Mouse (Mus musculus) heart, embryonic 13.5 days (tissue): Measurements from ENCODE around the gene Ahrr. TPM values are rescaled to one million over a fixed set of nuclear protein-coding genes. Genes with fewer than 3 reads are reported as not detected.

ENCODE experiments used
- ATAC-seq: fragments of 200-750 bp; cut with Nextera tagmentation; 2 replicates; pipeline ENCODE4 v1.8.0; 2017; ENCODE audit warnings: moderate TSS enrichment; ENCODE audit not compliant: insufficient number of reproducible peaks, low FRiP score, low TSS enrichment; ENCODE audit errors: extremely low read depth
- H3K27ac ChIP-seq: fragments of 300-500 bp; sonication (generic); replicated peaks from 2 replicates; pipeline ENCODE4 v1.5.1; 2015; ENCODE audit warnings: moderate library complexity, mild to moderate bottlenecking, inconsistent platforms
- H3K27me3 ChIP-seq: fragments of 300-500 bp; sonication (generic); replicated peaks from 2 replicates; pipeline ENCODE4 v1.6.1; 2015; ENCODE audit warnings: mild to moderate bottlenecking, inconsistent platforms
- H3K36me3 ChIP-seq: fragments of 300-500 bp; sonication (generic); 2 replicates; pipeline ENCODE4 v1.6.1; 2015; ENCODE audit warnings: mild to moderate bottlenecking, inconsistent platforms
- H3K4me1 ChIP-seq: fragments of 300-500 bp; sonication (generic); 2 replicates; pipeline ENCODE4 v1.6.1; 2015; ENCODE audit warnings: inconsistent platforms
- H3K4me2 ChIP-seq: fragments of 300-500 bp; sonication (generic); 2 replicates; pipeline ENCODE4 v1.6.1; 2015; ENCODE audit warnings: inconsistent platforms, mild to moderate bottlenecking, moderate library complexity
- H3K4me3 ChIP-seq: fragments of 300-500 bp; sonication (generic); 2 replicates; pipeline ENCODE4 v1.5.1; 2015; ENCODE audit warnings: moderate library complexity, mild to moderate bottlenecking, inconsistent platforms
- H3K9ac ChIP-seq: fragments of 300-500 bp; sonication (generic); 2 replicates; pipeline ENCODE4 v1.6.1; 2015; ENCODE audit warnings: inconsistent platforms, mild to moderate bottlenecking, moderate library complexity
- H3K9me3 ChIP-seq: fragments of 300-500 bp; sonication (generic); 2 replicates; pipeline ENCODE4 v1.6.1; 2016; ENCODE audit warnings: inconsistent platforms
- WGBS: fragments of 180-500 bp; shearing (Covaris S2); methylation state at CpG from one replicate; pipeline ENCODE4 v1.1.7; 2015; ENCODE audit warnings: mixed read lengths; 5-methylcytosine and 5-hydroxymethylcytosine counted together
- polyA plus RNA-seq: library from polyadenylated mRNA; unstranded; fragments of >200 nt; fragmentation: Nextera tagmentation; extraction: Ambion mirVana; gene quantifications from 2 replicates; pipeline ENCODE4 v1.2.1, GENCODE M21; 2015

Ahrr gene
- 0.51 and 0.61 TPM in 2 replicates for polyA plus RNA-seq

DNA sequence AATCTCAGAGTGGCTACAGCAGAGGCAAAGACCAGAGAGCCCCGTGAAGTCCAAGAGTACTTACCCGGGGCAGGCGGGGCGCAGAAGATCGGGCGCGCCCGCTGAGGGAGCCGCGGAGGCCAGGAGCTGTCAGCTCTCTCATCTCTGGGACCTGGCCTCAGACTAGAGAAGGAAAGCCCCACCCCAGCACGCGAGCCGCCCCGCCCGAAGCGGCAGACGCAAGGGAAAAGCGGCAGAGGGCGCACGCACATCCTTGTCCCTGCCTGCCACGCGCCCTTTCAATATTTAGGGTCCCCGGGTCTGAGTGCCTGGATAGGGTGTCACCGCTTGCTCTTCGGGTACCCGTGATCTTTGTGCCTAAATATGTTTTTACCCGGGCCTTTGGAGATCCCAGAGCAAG is at the start of gene Ahrr:
Gene Ahrr (minus strand): TSS at position 165 of the 400 bp plus-strand sequence.
- ATAC-seq = no peak
- Histone ChIP-seq H3K27ac (no peak within 1 kb of the TSS), H3K4me2 (peak within 1 kb of the TSS; percentile 66), H3K9me3 (no peaks in the 10 kb centered on the region), H3K9ac (peak within 1 kb of the TSS; percentile 55), H3K4me3 (peak within 1 kb of the TSS; percentile 39), H3K4me1 (no peaks in the 10 kb centered on the region), H3K36me3 (no peaks in the 10 kb centered on the region), H3K27me3 (peaks cover 36% of the 10 kb centered on the region)
- under 1% methylated on average over 27 of the region's 27 CpGs for WGBS

DNA sequence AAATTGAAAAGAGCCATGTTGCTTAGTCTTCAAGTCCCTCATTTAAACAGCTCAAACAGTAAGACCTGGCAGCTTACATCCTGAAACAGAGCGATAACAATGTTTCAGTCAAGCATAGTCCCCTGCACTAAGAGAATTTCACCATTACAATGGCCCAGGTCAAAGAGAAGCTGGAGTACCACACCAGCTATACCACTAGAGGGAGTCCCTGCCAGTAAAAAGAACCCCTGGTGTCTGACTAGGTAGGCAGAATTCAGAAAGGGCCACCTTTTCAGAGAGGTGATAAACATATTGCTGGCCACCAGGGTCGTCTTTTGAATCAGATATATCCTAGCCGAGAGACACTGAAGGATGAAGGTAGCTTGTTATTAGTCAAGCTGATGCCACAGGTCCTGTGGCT is 48.9 kb upstream of the Ahrr start:
- Histone ChIP-seq H3K4me3 (no peak overlapping the region), H3K9ac (no peak overlapping the region), H3K27me3 (no peaks in the 10 kb centered on the region), H3K4me1 (no peaks in the 10 kb centered on the region), H3K36me3 (peaks cover 82% of the 10 kb centered on the region), H3K4me2 (no peak overlapping the region), H3K27ac (no peak overlapping the region), H3K9me3 (no peaks in the 10 kb centered on the region)
- ATAC-seq = no peak
- 50% methylated on average over 3 of the region's 3 CpGs for WGBS

DNA sequence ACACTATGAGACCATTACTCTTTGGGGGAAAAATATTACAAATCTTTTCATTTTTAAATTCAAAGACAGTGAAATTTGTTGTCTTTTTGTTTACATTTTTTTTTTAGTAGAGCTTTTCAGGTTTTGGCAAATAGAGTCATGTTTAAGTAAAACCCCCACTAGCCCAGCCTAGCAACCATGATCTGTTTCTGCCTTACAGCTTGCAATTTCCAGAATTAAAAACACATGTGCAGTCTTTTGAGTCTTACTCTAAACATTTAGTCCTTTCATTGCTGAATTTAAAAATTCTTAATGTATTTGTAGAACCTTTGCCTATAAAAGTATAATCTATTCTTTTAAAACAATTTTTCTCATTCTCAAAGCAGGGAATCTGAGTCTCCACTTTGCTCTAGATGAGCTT is 37.2 kb upstream of the Ahrr start:
- H3K4me2 ChIP-seq = no peak overlapping the region
- peaks cover 88% of the 10 kb centered on the region for H3K36me3 ChIP-seq
- ATAC-seq = no peak

DNA sequence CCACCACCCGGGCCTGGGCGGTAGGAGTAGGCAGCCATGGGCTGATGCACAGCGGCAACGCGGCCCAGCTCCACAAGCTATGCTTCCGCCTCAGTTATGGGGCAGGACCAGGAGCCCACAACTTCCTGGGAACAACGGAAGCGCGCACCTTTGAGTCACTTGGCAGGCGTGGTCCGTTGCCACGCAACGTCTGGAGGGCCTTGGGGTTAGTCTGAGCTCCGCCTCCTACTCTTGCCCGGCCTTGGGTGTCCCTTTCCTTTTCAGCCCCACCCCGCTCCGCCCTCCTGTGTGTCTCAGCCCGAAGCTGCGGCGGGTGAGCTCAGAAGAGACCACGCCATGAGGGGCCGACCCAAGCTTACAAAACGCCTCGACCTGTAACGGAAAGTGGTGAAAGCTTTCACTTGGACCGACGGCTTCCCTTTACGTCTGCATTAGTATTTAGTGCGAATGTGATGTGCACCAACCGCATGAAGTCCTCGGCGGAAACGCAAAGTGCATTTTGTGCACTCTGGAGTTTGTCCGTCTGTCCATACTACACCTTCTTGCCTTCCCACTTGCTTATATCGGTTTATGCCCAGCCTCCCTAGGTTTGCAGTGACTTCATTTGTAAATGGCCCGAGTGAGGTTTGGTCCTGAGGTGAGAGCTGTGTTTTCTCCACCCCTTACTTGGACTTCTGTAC is 25.2 kb upstream of the Ahrr start, which contains the start of gene Pdcd6:
Gene Pdcd6 (minus strand): TSS at position 411 of the 680 bp plus-strand sequence.
- peak within 1 kb of the TSS; percentile 79 for H3K4me3 ChIP-seq
- no peaks in the 10 kb centered on the region for H3K9me3 ChIP-seq
- peak; percentile 99 for ATAC-seq
- peaks cover 53% of the 10 kb centered on the region for H3K36me3 ChIP-seq
- H3K4me1 ChIP-seq = peaks cover 15% of the 10 kb centered on the region
- H3K27me3 ChIP-seq = no peaks in the 10 kb centered on the region
- peak within 1 kb of the TSS; percentile 87 for H3K4me2 ChIP-seq
- H3K27ac ChIP-seq = peak within 1 kb of the TSS; percentile 74
- WGBS = under 1% methylated on average over 36 of the region's 36 CpGs
- H3K9ac ChIP-seq = peak within 1 kb of the TSS; percentile 90

More for the DNA sequence above, 37.2 kb upstream of the Ahrr start:
- no peak overlapping the region for H3K27ac ChIP-seq
- no peaks in the 10 kb centered on the region for H3K27me3 ChIP-seq
- no peaks in the 10 kb centered on the region for H3K9me3 ChIP-seq
- no peak overlapping the region for H3K4me3 ChIP-seq
- no peaks in the 10 kb centered on the region for H3K4me1 ChIP-seq
- no peak overlapping the region for H3K9ac ChIP-seq

DNA sequence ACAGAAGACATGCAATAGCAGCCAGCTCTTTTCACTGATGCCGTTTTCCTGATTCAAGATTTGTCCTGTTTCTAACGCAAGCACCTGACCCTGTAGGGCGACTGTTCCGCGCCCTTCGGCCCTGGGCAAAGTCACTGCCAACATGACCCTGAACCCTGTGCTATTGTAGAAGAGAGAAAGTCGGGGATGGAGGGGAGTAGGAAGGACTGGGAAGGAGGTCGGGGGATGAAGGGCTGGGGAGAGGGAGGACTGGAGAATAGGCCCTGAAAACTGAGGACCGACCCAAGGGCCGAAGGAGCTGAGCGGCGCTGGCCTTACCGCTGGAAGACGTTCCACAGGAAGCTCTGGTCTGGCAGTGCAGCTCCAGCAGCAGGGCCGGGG is 24.6 kb upstream of the Ahrr start:
- Histone ChIP-seq H3K4me2 (peak overlapping the region; percentile 87), H3K36me3 (peaks cover 51% of the 10 kb centered on the region), H3K27ac (peak overlapping the region; percentile 61), H3K4me3 (peak overlapping the region; percentile 79), H3K4me1 (peaks cover 15% of the 10 kb centered on the region), H3K9me3 (no peaks in the 10 kb centered on the region), H3K9ac (peak overlapping the region; percentile 90), H3K27me3 (no peaks in the 10 kb centered on the region)
- 4% methylated on average over 15 of the region's 15 CpGs for WGBS
- ATAC-seq = no peak

DNA sequence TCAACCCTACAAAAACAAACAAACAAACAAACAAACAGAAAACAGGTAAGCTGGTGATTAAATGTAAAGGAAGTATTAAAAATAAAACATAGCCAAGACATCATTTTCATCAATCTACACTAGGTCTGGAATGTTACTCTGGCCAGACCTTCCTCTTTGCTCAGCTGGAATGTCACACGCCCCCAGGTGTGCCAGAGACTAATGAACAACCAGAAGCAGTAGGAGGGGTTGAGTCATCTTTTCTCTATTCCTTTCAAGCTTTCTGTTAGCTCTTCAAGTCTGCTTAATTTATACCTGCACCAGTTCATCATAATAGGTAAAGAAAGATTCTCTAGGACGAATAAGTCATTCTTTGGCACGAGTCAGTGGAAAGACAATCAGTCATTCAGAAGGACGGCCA is 24.3 kb upstream of the Ahrr start:
- H3K4me3 ChIP-seq = peak overlapping the region; percentile 79
- ATAC-seq = no peak
- H3K27ac ChIP-seq = peak overlapping the region; percentile 61; the same call in 1 of the 2 replicates
- H3K9me3 ChIP-seq = no peaks in the 10 kb centered on the region
- H3K27me3 ChIP-seq = no peaks in the 10 kb centered on the region
- H3K4me2 ChIP-seq = peak overlapping the region; percentile 87
- peak overlapping the region; percentile 90 for H3K9ac ChIP-seq
- H3K36me3 ChIP-seq = peaks cover 51% of the 10 kb centered on the region
- peaks cover 15% of the 10 kb centered on the region for H3K4me1 ChIP-seq
- WGBS = 25% methylated on average over 4 of the region's 4 CpGs

DNA sequence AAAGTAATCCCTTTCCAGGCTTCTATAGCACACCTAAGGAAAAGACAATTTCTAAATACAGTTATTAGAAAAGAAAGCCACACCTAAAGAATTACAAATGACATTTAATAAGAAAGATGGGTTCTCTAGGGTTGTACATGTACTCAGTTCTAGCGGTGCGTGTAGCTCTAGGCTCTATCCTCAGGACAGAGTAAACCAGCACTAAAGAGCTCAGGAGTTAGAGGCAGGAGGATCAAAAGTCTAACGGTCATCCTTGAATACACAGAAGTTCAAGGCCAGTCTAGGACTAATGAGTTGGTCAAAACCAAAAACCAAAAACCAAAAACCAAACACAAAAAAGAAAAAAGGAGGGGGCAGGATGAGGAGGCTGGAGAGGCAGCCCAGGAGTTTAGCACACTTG is 22.5 kb upstream of the Ahrr start:
- Histone ChIP-seq H3K27ac (no peak overlapping the region), H3K9ac (no peak overlapping the region), H3K4me1 (peaks cover 15% of the 10 kb centered on the region), H3K27me3 (no peaks in the 10 kb centered on the region), H3K36me3 (peaks cover 50% of the 10 kb centered on the region), H3K4me2 (no peak overlapping the region), H3K9me3 (no peaks in the 10 kb centered on the region), H3K4me3 (no peak overlapping the region)
- WGBS = 93% methylated on average over 3 of the region's 3 CpGs
- no peak for ATAC-seq

DNA sequence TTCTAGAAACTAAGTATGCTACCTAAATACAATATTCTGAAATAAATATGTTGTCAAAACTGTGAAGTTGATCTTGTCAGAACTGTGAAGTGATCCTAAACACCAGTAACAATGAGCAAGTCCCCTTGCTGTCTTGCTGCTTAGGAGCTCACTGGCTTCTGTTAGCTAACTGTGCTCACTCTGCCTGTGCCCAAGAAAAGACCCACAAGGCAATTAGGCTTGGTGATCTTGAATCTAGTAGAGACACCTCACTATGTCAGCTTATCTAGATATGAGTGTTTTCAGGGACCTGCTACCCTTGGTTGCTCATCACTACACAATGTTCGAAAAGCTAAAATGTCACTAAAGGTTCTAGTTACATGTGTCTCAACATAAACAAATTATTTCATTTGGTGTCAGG is 13.6 kb upstream of the Ahrr start:
- Histone ChIP-seq H3K9ac (no peak overlapping the region), H3K4me2 (no peak overlapping the region), H3K36me3 (peaks cover 86% of the 10 kb centered on the region), H3K4me3 (no peak overlapping the region), H3K27ac (no peak overlapping the region), H3K9me3 (no peaks in the 10 kb centered on the region), H3K27me3 (no peaks in the 10 kb centered on the region), H3K4me1 (no peaks in the 10 kb centered on the region)
- no peak for ATAC-seq
- WGBS = 100% methylated on average over 1 of the region's 1 CpGs

DNA sequence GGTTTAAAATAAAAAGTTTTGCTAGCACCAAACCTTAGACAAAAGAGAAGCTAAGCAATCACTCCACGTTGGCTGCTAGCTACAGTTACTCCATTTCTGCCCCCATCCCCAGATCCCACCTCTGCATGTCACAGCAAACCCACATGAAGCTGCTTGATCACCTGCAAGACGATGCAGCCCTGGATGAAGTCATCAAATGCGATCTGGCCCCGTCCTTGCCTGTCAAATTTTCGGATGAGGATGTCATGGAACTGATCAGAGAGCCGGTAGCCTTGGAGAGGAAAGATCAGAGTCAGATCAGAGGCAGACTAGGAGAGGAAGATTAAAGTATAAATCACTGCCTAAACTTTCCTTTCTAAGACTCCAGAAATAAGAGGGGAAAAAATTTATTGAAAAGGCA is 13.2 kb upstream of the Ahrr start:
- 87% methylated on average over 6 of the region's 6 CpGs for WGBS
- Histone ChIP-seq H3K4me2 (no peak overlapping the region), H3K36me3 (peaks cover 82% of the 10 kb centered on the region), H3K4me3 (no peak overlapping the region), H3K27me3 (no peaks in the 10 kb centered on the region), H3K9ac (no peak overlapping the region), H3K4me1 (no peaks in the 10 kb centered on the region), H3K9me3 (no peaks in the 10 kb centered on the region), H3K27ac (no peak overlapping the region)
- ATAC-seq = no peak

DNA sequence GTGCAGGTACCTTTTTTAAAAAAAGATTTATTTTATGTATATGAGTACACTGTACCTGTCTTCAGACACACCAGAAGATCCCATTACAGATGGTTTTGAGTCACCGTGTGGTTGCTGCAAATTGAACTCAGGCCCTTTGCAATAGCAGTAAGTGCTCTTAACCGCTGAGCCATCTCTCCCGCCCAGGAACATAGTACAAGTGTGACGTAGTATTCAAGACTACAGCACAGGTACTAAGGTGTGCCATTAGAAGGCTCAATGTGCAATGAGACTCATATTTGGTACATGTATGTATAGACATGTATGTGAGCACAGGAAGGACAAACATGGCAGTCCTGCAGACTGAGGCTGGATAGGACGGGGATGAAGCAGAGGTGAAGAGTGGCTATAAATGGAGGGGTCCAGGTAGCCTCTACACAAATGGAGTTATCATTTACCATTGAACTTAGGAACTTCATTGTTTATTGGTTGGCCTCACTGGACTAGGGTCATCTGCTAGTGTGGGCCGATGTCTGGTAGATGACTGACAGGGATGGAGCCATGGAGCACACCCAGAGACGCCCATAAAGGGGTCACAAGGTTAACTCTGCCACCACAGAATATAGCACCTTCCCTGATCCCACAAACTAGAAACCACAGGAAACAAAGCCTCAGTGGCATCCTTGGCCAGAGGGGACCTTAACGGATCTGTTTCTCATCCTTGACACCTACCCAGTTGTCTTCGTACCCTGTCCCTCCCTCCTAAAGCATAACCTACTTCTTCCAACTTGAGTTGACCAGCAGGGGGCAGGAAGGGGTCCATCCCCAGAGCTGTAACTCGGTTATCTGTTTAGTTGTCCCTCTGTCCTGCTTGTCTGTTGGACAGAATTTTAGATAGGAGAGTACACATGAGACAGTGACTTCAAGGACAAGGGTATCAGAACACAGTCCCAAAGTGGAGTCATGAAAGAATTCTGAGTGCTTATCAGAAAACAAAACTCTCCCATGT is 10.2 kb upstream of the Ahrr start:
- Histone ChIP-seq H3K36me3 (peaks cover 53% of the 10 kb centered on the region), H3K4me3 (no peak overlapping the region), H3K27ac (no peak overlapping the region), H3K9ac (no peak overlapping the region), H3K27me3 (no peaks in the 10 kb centered on the region), H3K4me2 (no peak overlapping the region), H3K9me3 (no peaks in the 10 kb centered on the region), H3K4me1 (no peaks in the 10 kb centered on the region)
- WGBS = 77% methylated on average over 10 of the region's 10 CpGs
- no peak for ATAC-seq

DNA sequence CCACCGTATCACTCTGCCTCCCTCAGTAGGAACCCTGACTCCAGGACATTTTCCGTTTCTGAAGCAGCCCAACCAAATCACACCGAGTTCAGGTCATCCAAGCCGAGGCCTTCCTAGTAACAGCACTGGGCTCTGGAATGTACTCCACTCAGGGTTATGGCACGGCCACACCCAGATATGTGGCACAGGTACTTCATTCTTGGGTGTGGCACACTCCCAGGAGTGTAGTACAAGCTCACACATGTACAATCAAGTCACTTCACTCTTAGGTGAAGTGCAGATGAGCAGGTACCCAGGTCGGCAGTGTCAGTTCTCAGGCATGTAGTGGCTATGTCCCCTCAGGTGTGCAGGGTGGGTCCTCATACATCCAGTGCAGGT is 9.5 kb upstream of the Ahrr start:
- no peak overlapping the region for H3K27ac ChIP-seq
- no peak for ATAC-seq
- WGBS = 67% methylated on average over 6 of the region's 6 CpGs

More for the DNA sequence above, 9.5 kb upstream of the Ahrr start:
- H3K4me3 ChIP-seq = no peak overlapping the region
- H3K27me3 ChIP-seq = no peaks in the 10 kb centered on the region
- no peak overlapping the region for H3K9ac ChIP-seq
- H3K4me1 ChIP-seq = no peaks in the 10 kb centered on the region
- H3K9me3 ChIP-seq = no peaks in the 10 kb centered on the region
- H3K36me3 ChIP-seq = peaks cover 46% of the 10 kb centered on the region
- no peak overlapping the region for H3K4me2 ChIP-seq
